Mouse (Mus musculus): Measurements from ENCODE around the gene Ism2. TPM values are rescaled to one million over a fixed set of nuclear protein-coding genes. Genes with fewer than 3 reads are reported as not detected.

Ism2 gene
- total RNA-seq, 2 experiments from 2014 or later = not detected

GRCm38 (mm10) chr12:87253878-87254277 lies 45.6 kb downstream of the Ism2 start:
- intact Hi-C loops (cut with DNase I) = no loop called here
- DNase-seq = no peak

DNA sequence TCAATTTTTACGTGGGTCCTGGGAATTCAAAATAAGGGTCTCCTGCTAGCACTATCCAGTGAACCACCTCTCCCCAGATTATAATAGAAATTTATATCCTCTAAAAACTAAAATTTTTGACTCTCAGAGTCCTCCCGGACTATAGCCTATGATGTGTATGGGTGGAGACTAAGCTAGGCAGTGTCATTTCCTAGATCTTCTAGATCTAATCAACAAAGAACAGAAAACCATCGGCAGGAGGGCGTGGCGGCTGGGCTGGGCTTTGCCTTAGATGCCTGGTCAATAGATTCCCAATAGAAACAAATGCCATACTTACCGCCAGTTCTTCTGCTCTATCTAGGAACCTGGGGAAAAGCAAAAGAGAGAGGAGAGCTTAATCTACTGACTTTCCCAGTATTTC lies 49.3 kb downstream of the Ism2 start:
- intact Hi-C loops (cut with DNase I) = no loop called here
- no peak for DNase-seq

- intact Hi-C loops (cut with DNase I) = no loop called here
- DNase-seq = no peak
Measured at GRCm38 (mm10) chr12:87238632-87239031, 60.9 kb downstream of the Ism2 start, which contains the start of gene Noxred1. Gene Noxred1 (minus strand): TSS chr12:87238732.

GRCm38 (mm10) chr12:87236882-87237483 lies 62.5 kb downstream of the Ism2 start:
- intact Hi-C loops (cut with DNase I) = no loop called here
- DNase-seq = no peak

DNA sequence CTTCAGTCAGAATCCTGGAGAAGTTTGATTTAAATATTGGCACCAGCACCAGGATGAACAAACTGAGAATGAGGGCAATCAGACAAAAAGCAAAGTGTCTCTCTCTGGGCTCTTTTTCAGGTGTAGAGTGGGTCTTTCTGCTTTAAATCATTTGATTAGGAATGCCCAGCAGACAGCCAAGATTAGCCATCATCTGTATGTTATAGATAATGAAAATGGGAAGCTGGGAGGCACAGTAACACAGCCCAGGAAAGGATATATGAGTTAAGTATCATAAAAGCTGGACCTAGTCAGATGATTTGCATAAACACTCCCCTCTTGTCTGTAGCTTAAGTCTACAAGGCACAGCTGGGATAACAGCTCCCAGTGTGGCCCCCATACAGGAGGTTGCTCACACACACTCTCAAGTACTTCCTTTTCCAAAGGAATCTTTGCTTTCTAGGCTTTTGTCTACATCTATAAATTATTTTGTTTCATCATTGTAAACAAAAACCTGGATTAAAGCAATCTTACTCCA lies 69.1 kb downstream of the Ism2 start:
- intact Hi-C loops (cut with DNase I) = no loop called here

DNA sequence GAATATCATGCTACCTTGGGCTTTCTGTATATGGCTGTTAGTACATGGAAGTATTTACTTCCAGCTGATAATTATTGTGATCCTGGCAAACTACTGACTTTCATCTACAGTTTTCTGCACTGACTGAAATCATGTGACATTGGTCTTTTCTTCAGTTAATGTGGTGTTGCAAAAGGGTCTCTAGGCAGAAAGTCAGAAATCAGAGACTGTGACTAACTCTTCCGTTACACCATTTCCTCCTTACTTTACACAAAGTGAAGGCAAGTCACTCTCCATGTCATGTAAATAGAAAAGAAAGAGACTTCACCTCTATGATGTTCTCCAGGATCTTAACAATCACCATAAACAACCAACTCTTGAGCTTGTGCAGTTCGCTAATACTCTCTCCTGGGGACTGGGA lies 69.9 kb downstream of the Ism2 start:
- DNase-seq = no peak

More for the DNA sequence above, 69.1 kb downstream of the Ism2 start:
- no peak for DNase-seq

More for the DNA sequence above, 69.9 kb downstream of the Ism2 start:
- intact Hi-C loops (cut with DNase I) = no loop called here

Small RNAs within 50 kb of the gene (microRNA-seq; reads per million reads assigned to microRNA genes)
- 0 reads per million in 2 experiments for gene Gm47293

Other genes starting within 250 kb of the Ism2 start
- gene Ngb, start 197.2 kb downstream of the Ism2 start, total RNA-seq (2021) = not detected
- gene Gstz1, start 152.5 kb downstream of the Ism2 start, total RNA-seq (2021) = 10 to 100 TPM; 34.9 to 36.0 TPM
- gene Pomt2, start 151.7 kb downstream of the Ism2 start, total RNA-seq (2021) = 1 to 10 TPM; 4.4 to 5.0 TPM
- not detected for gene Samd15, start 100.0 kb downstream of the Ism2 start, total RNA-seq (2021)
- gene Tmed8, start 99.3 kb downstream of the Ism2 start, total RNA-seq (2021) = 1 to 10 TPM; 1.7 to 1.9 TPM
- under 1 TPM; 0.33 to 0.47 TPM for gene Noxred1, start 61.0 kb downstream of the Ism2 start, total RNA-seq (2021)
- gene Vipas39, start 33.4 kb downstream of the Ism2 start, total RNA-seq (2021) = 10 to 100 TPM in 1 of 2 experiments, 1 to 10 TPM in 1; 7.3 to 10.1 TPM
- 100 to 1,000 TPM; 117 to 123 TPM for gene Ahsa1, start 33.2 kb downstream of the Ism2 start, total RNA-seq (2021)
- gene Sptlc2, start 88.7 kb upstream of the Ism2 start, total RNA-seq (2021) = 10 to 100 TPM in 1 of 2 experiments, 1 to 10 TPM in 1; 9.2 to 10.5 TPM
- gene Slirp, start 144.2 kb upstream of the Ism2 start, total RNA-seq (2021) = 100 to 1,000 TPM; 139 to 146 TPM
- gene Alkbh1, start 144.3 kb upstream of the Ism2 start, total RNA-seq (2021) = 1 to 10 TPM; 3.5 to 6.7 TPM
- gene Snw1, start 172.6 kb upstream of the Ism2 start, total RNA-seq (2021) = 10 to 100 TPM; 39.0 to 47.6 TPM
- not detected for gene Gm5788, start 195.0 kb upstream of the Ism2 start, total RNA-seq (2021)
- not detected for gene Gm8300, start 214.6 kb upstream of the Ism2 start, total RNA-seq (2021)

Data from gastrocnemius, postnatal 36 days (tissue).